Mouse (Mus musculus) forebrain, embryonic 12.5 days (tissue): ENCODE measurements around the gene Bpifa1. TPM values are rescaled to one million over a fixed set of nuclear protein-coding genes. Genes with fewer than 3 reads are reported as not detected.
"Not testable (repeated sequence)": the region's sequence is repeated elsewhere in the genome, so short reads cannot be mapped to it uniquely, and the experiment has no call there.

ENCODE experiments used
- ATAC-seq: fragments of 200-750 bp; cut with Nextera tagmentation; 2 replicates; pipeline ENCODE4 v1.8.0; 2017; ENCODE audit warnings: moderate TSS enrichment; ENCODE audit not compliant: low FRiP score
- H3K27ac ChIP-seq: fragments of 300-500 bp; sonication (generic); 2 replicates; pipeline ENCODE4 v1.5.1; 2016; ENCODE audit warnings: mild to moderate bottlenecking
- H3K27me3 ChIP-seq: fragments of 300-500 bp; sonication (generic); 2 replicates; pipeline ENCODE4 v1.6.1; 2016; ENCODE audit warnings: mild to moderate bottlenecking
- H3K36me3 ChIP-seq: fragments of 300-500 bp; sonication (generic); replicated peaks from 2 replicates; pipeline ENCODE4 v1.6.1; 2016; ENCODE audit warnings: mild to moderate bottlenecking
- H3K4me1 ChIP-seq: fragments of 300-500 bp; sonication (generic); 2 replicates; pipeline ENCODE4 v1.6.1; 2016
- H3K4me2 ChIP-seq: fragments of 300-500 bp; sonication (generic); 2 replicates; pipeline ENCODE4 v1.6.1; 2016; ENCODE audit warnings: mild to moderate bottlenecking, moderate library complexity
- H3K4me3 ChIP-seq: fragments of 300-500 bp; sonication (generic); replicated peaks from 2 replicates; pipeline ENCODE4 v1.5.1; 2016; ENCODE audit warnings: mild to moderate bottlenecking
- H3K9ac ChIP-seq: fragments of 300-500 bp; sonication (generic); 2 replicates; pipeline ENCODE4 v1.6.1; 2016; ENCODE audit warnings: mild to moderate bottlenecking
- H3K9me3 ChIP-seq: fragments of 300-500 bp; sonication (generic); 2 replicates; pipeline ENCODE4 v1.6.1; 2016
- WGBS: fragments of 180-500 bp; shearing (Covaris S2); methylation state at CpG from one replicate; pipeline ENCODE4 v1.1.7; 2016; 5-methylcytosine and 5-hydroxymethylcytosine counted together
- polyA plus RNA-seq: library from polyadenylated mRNA; unstranded; fragments of >200 nt; fragmentation: Nextera tagmentation; extraction: Ambion mirVana; gene quantifications from 2 replicates; pipeline ENCODE4 v1.2.1, GENCODE M21; 2016

The Bpifa1 gene
- not detected in 2 replicates for polyA plus RNA-seq

DNA sequence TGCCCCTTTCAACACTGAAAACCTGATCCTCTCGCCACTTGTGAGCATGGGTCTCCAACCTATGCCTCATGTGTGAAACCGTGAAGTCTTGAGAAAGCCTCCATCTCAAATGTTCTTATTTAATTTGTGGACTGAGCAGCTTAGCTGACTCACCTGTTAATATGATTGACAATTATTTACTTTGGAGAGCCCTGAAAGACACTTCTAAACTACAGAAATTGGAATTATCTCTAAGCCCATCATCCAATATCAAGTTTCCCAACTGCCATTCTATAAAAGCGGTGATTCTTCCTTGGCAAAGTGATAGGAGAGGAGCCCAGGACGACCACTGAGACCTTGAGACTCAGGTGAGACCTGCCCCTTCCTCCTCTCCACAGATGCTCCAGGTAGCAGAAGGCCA, at the start of gene Bpifa1:
Gene Bpifa1, plus strand, starts transcription at position 301 of the 400 bp plus-strand sequence.
- no peak for ATAC-seq
- WGBS: 82% methylated on average over 4 of the region's 4 CpGs
- no peaks in the 10 kb centered on the region for H3K4me1 ChIP-seq
- H3K36me3 ChIP-seq: no peaks in the 10 kb centered on the region
- H3K4me2 ChIP-seq: no peak within 1 kb of the TSS
- no peak within 1 kb of the TSS for H3K4me3 ChIP-seq
- no peak within 1 kb of the TSS for H3K9ac ChIP-seq
- H3K27me3 ChIP-seq: no peaks in the 10 kb centered on the region
- H3K9me3 ChIP-seq: no peaks in the 10 kb centered on the region
- H3K27ac ChIP-seq: no peak within 1 kb of the TSS

DNA sequence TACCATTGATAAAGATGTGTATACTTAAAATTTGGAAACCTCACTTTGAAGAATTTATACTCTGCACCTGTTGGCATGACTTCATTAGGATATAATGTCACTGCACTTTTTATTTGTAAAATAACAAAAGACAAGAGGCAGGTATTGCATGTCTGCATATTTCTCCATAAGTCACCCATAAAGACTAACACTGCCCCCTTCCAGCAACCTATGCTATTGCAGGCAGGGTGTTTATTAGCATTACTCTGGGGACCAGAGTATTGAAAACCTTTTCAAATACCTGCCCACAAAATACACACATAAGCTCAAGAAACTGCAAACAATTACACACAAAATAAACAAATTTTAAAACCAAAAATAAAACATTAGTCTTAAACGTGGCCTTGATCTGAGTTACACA, 44.9 kb upstream of the Bpifa1 start:
- no peak overlapping the region for H3K4me3 ChIP-seq
- H3K9ac ChIP-seq: no peak overlapping the region
- H3K27me3 ChIP-seq: no peaks in the 10 kb centered on the region
- no peaks in the 10 kb centered on the region for H3K4me1 ChIP-seq
- 59% methylated on average over 1 of the region's 1 CpGs for WGBS
- H3K9me3 ChIP-seq: no peaks in the 10 kb centered on the region
- no peak overlapping the region for H3K27ac ChIP-seq
- no peak overlapping the region for H3K4me2 ChIP-seq
- H3K36me3 ChIP-seq: no peaks in the 10 kb centered on the region
- no peak for ATAC-seq

DNA sequence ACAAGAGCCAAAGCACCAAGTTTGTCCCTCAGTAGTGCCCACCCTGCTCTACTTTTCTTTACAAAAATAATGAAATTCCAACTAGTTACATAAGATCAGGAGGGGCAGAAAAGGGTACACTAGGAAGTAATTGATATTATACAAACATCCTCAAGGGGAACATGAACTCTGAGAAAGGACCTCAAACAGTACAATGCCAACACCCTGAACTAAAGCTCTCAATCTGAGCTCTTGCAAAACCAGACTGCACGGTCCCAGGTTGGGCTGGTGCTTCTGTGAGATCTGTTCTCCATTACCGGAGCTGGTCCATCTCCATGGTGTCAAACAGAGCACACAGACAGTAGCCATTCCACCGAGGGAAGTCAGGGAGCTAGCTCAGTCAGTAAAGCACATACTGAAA, 25.3 kb upstream of the Bpifa1 start:
- no peaks in the 10 kb centered on the region for H3K4me1 ChIP-seq
- H3K4me2 ChIP-seq: no peak overlapping the region
- H3K9ac ChIP-seq: no peak overlapping the region
- WGBS: 92% methylated on average over 3 of the region's 3 CpGs
- H3K4me3 ChIP-seq: no peak overlapping the region
- ATAC-seq: no peak
- no peaks in the 10 kb centered on the region for H3K36me3 ChIP-seq
- H3K9me3 ChIP-seq: no peaks in the 10 kb centered on the region
- no peaks in the 10 kb centered on the region for H3K27me3 ChIP-seq
- no peak overlapping the region for H3K27ac ChIP-seq

DNA sequence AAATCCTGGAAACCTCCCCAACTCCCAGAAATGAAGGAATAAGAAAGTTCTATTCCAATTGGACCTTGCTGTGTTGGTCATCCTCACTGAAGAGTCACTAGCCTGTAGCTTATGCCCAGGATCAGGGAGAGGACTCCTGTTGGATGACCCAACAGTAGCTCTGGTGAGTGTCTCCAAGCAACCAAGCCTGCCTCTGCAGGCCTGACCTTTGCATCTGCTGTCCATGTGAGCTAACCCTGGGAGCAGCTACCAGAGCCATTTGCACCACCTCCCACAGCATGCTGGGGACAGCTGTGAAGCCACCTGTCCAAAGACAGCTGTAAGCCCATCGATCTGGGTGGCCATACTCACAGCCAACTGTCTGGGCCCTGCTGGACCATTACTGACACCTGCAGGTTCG, 12.6 kb upstream of the Bpifa1 start, which contains the start of gene Bpifa3:
Gene Bpifa3, plus strand, starts transcription at position 217 of the 400 bp plus-strand sequence.
- Histone ChIP-seq H3K9me3 (no peaks in the 10 kb centered on the region), H3K4me2 (no peak within 1 kb of the TSS), H3K36me3 (no peaks in the 10 kb centered on the region), H3K27ac (no peak within 1 kb of the TSS), H3K4me1 (no peaks in the 10 kb centered on the region), H3K9ac (no peak within 1 kb of the TSS), H3K27me3 (no peaks in the 10 kb centered on the region), H3K4me3 (no peak within 1 kb of the TSS)
- 75% methylated on average over 2 of the region's 2 CpGs for WGBS
- no peak for ATAC-seq

DNA sequence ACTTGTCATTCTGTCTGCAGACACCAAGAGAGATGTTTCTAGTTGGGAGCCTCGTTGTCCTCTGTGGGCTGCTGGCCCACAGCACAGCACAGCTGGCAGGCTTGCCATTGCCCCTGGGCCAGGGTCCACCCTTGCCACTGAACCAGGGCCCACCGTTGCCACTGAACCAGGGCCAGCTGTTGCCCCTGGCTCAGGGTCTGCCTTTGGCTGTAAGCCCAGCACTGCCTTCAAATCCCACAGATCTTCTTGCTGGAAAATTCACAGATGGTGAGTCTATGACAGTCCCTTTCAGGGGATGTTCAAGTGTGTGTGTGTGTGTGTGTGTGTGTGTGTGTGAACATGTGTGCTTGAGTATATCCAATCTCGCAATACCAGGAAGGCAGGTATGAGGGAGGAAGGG, 1.1 kb downstream of the Bpifa1 start:
- Histone ChIP-seq H3K36me3 (no peaks in the 10 kb centered on the region), H3K9ac (no peak overlapping the region), H3K27ac (no peak overlapping the region), H3K4me2 (no peak overlapping the region), H3K4me3 (no peak overlapping the region), H3K4me1 (no peaks in the 10 kb centered on the region), H3K27me3 (no peaks in the 10 kb centered on the region), H3K9me3 (no peaks in the 10 kb centered on the region)
- ATAC-seq: no peak
- 94% methylated on average over 3 of the region's 3 CpGs for WGBS

DNA sequence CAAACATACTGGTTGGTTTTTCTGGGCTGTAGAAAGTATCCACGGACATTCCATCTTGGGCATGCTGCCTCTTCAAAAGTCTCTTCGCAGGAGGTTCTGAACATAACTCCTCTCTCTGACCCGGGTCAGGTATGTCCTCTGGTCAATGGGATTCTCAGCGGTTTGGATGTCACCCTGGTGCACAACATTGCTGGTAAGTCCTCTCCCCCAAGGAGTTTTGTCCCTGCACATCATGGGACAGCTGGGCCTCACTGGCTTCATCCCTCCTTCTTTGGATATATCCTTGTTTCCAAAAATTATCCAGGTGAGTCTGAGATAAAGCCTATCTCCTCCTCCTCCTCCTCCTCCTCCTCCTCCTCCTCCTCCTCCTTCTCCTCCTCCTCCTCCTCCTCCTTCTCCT, 4.8 kb downstream of the Bpifa1 start:
- H3K9me3 ChIP-seq: no peaks in the 10 kb centered on the region
- ATAC-seq: no peak
- H3K4me3 ChIP-seq: no peak overlapping the region
- no peaks in the 10 kb centered on the region for H3K27me3 ChIP-seq
- no peak overlapping the region for H3K27ac ChIP-seq
- H3K9ac ChIP-seq: no peak overlapping the region
- no peaks in the 10 kb centered on the region for H3K4me1 ChIP-seq
- no peak overlapping the region for H3K4me2 ChIP-seq
- no peaks in the 10 kb centered on the region for H3K36me3 ChIP-seq
- 80% methylated on average over 4 of the region's 4 CpGs for WGBS

DNA sequence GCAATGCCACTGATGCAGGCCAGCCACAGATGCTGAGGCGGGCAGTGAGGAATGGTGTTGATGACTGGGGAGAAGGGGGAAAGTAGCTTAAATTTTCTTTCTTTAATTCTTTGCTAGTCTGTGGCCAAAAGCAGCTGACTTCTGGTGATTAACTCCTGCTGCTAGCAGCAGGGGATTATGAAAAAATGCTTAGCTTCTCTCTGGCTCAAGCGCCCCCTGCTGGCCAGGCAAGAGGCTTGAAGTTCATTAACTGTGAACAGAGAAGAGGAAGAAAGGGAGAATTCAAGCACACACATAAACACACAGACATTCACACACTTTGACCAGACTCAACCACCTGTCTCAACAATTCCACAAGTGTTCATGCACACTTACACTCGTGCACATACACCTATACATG, 15.8 kb downstream of the Bpifa1 start:
- WGBS: 34% methylated on average over 3 of the region's 3 CpGs
- Histone ChIP-seq H3K4me3 (no peak overlapping the region), H3K27ac (no peak overlapping the region), H3K27me3 (no peaks in the 10 kb centered on the region), H3K9ac (no peak overlapping the region), H3K4me2 (no peak overlapping the region), H3K4me1 (no peaks in the 10 kb centered on the region), H3K36me3 (no peaks in the 10 kb centered on the region), H3K9me3 (no peaks in the 10 kb centered on the region)
- no peak for ATAC-seq

DNA sequence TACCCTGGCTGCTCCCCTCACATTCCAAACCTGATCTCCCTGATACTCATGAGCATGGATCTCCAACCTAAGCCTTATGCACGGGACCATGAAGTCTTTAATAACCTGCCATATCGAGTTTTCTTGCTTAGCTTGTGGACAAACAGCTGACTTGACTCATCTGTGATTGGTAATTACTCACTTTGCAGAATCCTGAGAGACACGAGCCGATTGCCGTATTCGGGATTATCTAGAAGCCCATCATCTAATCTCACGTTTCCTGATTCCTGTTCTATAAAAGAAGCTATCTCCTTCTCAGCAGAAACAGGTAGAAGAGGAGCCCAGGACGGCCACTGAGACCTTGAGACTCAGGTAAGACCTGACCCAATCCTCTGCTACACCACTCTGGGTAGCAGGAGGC, 19.6 kb downstream of the Bpifa1 start, which contains the start of gene Bpifa5:
Gene Bpifa5, plus strand, starts transcription at position 301 of the 400 bp plus-strand sequence.
- WGBS: 84% methylated on average over 8 of the region's 8 CpGs
- Histone ChIP-seq H3K27ac (no peak within 1 kb of the TSS), H3K9ac (no peak within 1 kb of the TSS), H3K9me3 (no peaks in the 10 kb centered on the region), H3K4me1 (no peaks in the 10 kb centered on the region), H3K4me3 (no peak within 1 kb of the TSS), H3K36me3 (no peaks in the 10 kb centered on the region), H3K27me3 (no peaks in the 10 kb centered on the region), H3K4me2 (no peak within 1 kb of the TSS)
- no peak for ATAC-seq

DNA sequence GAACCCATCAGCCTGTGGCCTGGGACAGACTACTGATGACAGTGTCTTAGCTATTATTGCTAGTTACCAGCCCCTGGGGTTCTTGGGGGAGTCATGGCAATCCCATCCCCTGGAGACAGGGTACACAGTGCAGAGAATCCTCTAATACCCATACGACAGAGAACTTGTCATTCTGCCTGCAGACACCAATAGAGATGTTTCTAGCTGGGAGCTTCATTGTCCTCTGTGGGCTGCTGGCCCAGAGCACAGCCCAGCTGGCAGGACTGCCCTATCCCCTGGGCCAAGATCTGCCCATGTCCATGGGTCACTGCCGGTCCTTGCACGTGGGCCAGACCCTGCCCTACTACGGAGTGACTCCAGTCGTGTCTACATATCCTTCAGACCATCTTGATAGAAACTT, 20.6 kb downstream of the Bpifa1 start:
- H3K4me1 ChIP-seq: no peaks in the 10 kb centered on the region
- no peak overlapping the region for H3K27ac ChIP-seq
- 87% methylated on average over 5 of the region's 5 CpGs for whole genome bisulfite sequencing
- ATAC-seq: no peak
- no peaks in the 10 kb centered on the region for H3K36me3 ChIP-seq
- no peak overlapping the region for H3K9ac ChIP-seq
- H3K27me3 ChIP-seq: no peaks in the 10 kb centered on the region
- no peaks in the 10 kb centered on the region for H3K9me3 ChIP-seq
- H3K4me3 ChIP-seq: no peak overlapping the region
- no peak overlapping the region for H3K4me2 ChIP-seq

DNA sequence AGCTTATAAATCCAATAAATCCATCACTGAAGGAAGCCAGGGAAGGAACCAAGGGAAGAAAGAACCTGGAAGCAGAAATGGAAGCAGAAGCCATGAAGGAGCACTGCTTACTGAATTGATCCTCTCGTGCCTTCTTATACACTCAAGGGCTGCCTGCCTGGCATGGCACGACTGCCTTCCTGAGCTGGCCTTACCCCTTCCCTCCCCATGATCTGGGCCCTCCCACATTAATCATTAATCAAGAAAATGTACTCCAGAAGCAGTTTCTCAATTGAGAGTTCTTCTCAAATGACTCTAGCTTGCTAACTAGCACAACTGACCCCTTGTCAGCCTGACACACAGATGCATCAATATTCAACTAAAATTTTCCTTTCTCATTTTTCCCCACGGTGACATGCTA, 26.5 kb downstream of the Bpifa1 start:
- Histone ChIP-seq H3K9ac (no peak overlapping the region), H3K27ac (no peak overlapping the region), H3K4me2 (no peak overlapping the region), H3K9me3 (no peaks in the 10 kb centered on the region), H3K27me3 (0 out of 2 replicates have a peak, but pooled peaks cover 4% of the 10 kb centered on the region), H3K36me3 (no peaks in the 10 kb centered on the region), H3K4me1 (no peaks in the 10 kb centered on the region), H3K4me3 (no peak overlapping the region)
- WGBS: 83% methylated on average over 3 of the region's 3 CpGs
- ATAC-seq: no peak

DNA sequence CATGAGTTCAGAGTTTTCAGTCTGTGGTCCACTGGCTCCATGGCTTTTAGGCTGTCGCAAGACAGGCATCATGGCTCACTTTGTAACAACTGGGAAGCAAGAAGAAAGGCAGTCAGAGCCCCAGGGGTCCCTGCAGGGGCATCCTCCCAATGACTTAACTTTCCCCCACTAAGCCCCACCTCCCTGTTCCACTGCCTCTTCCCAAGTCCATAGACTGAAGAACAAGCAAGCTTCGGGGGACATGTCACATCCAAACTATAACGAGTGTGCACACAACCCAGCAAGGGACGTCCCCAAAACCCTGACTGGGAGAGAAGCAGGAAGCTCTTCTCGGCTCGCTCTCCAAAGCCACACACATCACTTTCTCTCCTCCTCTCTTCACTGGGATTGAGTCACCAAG, 28.9 kb downstream of the Bpifa1 start:
- Histone ChIP-seq H3K27me3 (0 out of 2 replicates have a peak, but pooled peaks cover 4% of the 10 kb centered on the region), H3K4me1 (no peaks in the 10 kb centered on the region), H3K4me3 (no peak overlapping the region), H3K9ac (no peak overlapping the region), H3K27ac (no peak overlapping the region), H3K4me2 (no peak overlapping the region), H3K36me3 (no peaks in the 10 kb centered on the region), H3K9me3 (no peaks in the 10 kb centered on the region)
- 76% methylated on average over 6 of the region's 6 CpGs for WGBS
- no peak for ATAC-seq

DNA sequence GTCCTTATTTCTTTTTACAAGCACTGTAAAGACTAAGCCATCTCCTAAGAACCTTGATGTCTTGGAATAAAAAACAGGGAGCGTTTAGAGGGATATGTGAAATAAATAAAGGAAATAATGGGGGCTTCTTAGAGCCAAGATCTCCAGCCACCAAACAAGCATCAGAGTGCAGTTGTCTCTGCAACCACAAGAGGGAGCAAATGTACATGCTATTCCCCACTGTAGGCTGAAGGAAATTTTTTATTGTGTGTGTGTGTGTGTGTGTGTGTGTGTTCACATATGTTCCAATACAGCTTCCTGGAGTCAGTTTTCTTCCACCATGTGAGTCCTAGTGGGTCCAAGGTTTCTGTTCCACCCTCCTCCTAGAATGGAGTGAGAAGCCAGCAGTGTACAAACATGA, 30.6 kb downstream of the Bpifa1 start:
- H3K36me3 ChIP-seq: no peaks in the 10 kb centered on the region
- H3K4me1 ChIP-seq: no peaks in the 10 kb centered on the region
- H3K9me3 ChIP-seq: no peaks in the 10 kb centered on the region
- H3K4me3 ChIP-seq: no peak overlapping the region
- H3K9ac ChIP-seq: no peak overlapping the region
- ATAC-seq: no peak
- WGBS: 49% methylated on average over 1 of the region's 1 CpGs
- H3K4me2 ChIP-seq: no peak overlapping the region
- H3K27ac ChIP-seq: no peak overlapping the region
- H3K27me3 ChIP-seq: 0 out of 2 replicates have a peak, but pooled peaks cover 4% of the 10 kb centered on the region

DNA sequence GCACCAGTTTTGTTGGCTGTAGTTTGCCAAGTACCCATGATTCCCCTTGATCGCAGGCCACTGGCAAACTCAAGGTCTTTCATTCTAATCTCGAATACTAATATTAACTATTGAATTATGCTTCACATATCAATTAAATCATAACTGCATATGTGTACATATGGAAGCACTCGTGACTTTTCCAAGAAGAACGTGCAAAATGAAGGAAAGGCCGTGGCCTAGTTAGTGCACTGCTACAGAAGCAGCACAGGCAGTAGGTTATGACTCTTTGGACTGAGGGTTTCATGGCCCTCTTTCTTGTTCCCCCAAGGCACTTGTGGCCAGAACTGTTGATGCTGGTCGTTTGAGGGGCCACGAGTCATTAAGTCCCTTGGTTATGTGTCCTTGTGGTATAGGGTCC, 39.2 kb downstream of the Bpifa1 start:
- ATAC-seq: not testable (repeated sequence)

More for the DNA sequence above, 39.2 kb downstream of the Bpifa1 start:
- H3K27me3 ChIP-seq, H3K9ac ChIP-seq, H3K36me3 ChIP-seq, H3K4me2 ChIP-seq, H3K4me3 ChIP-seq, H3K27ac ChIP-seq, H3K9me3 ChIP-seq, H3K4me1 ChIP-seq: not testable (repeated sequence)
- 86% methylated on average over 7 of the region's 7 CpGs for whole genome bisulfite sequencing
